Mouse (Mus musculus) natural killer cell, adult 2 months (primary cell): Measurements from ENCODE around the gene Uck2.

Experiments
- DNase-seq, 2 experiments: peaks; one replicate each; pipeline ENCODE4 v3.0.0; 2022; ENCODE audit warnings: low spot score in 2 of 2

Uck2 gene

DNA sequence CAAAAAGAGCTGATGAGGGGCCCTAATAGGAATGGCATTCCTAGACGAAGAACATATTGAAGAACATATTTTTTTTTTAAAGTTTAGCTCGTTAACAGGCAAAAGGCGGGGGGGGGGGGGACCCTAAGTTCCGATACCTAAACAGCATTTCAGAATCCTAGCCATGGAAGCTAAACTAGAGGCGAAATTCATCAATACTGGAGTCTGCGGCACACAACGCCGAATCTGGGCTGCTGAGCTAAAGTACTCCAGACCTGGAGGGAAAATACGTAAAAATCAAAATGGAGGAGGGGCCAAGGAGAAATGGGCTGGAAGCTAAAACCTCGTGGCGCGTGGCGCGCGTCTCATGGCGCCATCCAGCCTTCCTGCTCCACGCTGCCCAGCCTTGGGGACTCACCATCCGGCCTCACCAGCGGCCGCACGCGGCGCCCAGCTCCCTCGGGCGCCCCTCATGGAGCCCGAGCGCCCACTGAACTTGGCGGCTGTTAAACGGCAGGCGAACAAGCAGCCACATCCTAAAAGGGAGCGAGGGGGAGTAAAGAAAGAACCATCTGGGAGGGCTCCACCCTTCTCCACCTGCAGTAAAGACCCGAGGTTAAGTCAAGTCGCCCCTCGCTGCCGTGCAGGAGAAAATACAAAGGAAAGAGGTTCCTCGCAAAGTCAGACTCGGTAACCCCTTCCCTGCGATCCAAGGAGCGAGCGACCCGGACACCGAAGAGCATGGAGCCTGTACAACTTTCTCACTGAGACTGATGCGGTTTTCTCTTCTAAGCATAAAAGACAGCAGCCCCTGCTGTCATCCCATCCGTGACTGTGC is 1.5 kb downstream of the Uck2 start:
- DNase-seq: peak in 1 of 2 experiments; percentile 18

- DNase-seq: no peak
Observed at GRCm38 (mm10) chr1:167282768-167283167, 2.4 kb downstream of the Uck2 start.

GRCm38 (mm10) chr1:167282112-167282511 is 3.0 kb downstream of the Uck2 start:
- DNase-seq: no peak

- DNase-seq: no peak
Observed at GRCm38 (mm10) chr1:167280061-167280460, 5.1 kb downstream of the Uck2 start.

DNA sequence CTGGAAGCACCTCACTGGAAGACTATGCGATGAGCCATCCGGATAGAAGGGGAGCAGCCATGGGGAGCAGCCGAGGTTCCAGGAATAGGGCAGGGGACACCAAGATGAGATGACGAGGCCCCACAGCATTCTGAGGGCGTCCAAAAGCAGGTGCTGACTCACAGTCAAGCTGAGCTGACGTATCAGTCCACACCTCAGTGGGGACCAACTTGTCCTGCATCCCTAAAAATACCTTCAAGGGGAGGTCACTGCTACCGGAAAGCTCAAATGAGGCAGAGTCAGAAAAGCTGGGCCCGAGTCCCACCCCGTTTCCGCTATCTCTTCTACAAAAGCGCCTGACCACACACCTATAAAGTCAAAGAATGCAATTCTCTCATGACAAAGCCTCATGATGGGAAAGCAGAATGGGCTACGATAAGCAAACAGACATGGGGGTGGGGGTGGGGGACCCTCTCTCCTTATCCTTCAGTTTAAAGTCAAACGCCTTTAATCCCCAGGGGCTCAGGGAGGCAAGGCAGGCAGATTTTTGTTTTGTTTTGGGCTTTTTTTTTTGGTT is 5.9 kb downstream of the Uck2 start:
- DNase-seq: no peak

- DNase-seq: no peak
Observed at GRCm38 (mm10) chr1:167278395-167278794, 6.7 kb downstream of the Uck2 start.

DNA sequence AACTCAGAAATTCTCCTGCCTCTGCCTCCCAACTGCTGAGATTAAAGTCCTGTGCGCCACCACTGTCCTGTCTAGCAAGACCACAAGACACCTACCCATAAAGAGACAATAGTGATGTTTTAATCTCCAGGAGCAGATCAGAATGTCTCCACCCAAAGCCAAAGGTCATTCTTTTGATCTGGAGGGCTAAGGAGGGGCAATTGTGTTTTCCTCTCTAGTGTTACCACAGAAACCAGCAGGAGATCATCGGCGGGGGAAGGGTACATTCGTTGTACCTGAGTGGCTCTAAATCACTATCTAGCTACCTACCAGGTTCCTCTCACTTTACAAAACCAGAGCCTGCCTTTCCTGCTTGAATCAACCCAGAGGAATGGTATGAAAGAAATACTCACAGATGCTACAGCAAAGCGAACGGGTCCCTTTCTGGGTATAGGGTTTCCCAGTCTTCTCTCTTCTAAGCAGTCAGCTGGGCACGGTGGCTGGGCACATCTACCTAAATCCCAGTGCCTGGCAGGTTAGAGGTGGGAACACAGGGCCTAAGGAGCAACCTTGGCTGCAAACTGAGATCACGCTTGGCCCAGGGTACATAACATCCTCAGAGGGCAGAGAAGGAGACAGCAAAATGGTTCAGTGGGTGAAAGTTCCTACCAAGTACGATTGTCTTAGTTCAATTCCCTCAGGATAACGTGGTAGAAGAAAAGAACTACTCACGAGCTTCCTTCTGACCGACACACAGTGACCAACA is 10.3 kb downstream of the Uck2 start:
- no peak for DNase-seq

DNA sequence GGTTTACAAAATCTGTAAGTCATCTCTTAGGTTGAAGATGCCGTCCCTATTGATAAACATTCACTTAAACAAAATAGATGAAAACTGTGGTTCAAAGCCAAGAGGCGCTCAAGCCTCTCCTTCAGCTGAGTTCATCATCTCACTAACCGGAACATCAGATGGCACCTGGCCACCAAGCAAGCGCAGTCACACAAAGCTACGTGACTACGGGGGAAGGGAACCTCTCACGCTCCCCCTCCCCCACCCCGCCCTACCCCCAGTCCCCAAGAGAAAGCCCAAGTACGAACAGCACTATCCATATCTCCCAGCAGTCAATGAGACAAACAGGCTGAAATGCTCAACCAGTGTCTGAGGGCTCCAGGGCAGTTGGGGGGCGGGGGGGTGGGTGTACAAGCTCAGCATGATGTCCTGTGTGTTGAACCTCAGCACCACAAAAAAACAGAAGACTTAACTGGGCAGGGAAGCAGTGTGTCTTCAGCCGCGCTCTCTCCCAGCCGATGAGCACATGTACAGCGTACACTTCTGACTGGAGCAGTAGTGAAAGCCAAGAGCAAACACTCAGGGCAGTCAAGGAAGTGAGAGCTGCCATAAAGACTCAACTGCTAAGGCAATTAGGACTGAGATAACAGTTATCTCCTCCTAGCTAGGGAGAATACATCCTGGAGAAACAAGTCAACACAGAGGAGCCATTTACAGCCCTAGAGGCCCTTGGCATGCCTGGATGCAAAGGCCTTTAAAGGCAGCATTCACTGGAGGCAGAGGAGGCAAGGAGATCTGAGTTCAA is 11.5 kb downstream of the Uck2 start:
- DNase-seq: no peak

DNA sequence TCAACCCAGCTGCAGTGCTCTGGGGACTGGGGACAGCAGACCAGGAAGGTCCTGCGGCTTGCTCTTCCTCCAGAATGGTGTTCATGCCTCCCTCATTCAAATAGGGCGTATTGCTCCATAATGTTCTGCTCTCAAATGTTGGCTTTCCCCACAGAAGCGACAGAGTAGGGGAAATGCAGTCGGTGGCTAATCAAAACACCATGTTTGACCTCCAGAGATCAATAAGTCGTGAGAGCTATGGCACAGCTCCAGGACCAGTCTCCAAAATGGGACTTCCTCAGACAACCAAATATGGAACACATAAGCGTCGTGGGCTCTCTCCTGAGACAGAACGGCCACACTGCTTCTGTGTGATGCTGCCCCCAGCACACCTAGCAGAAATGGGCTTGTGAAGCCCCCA is 13.3 kb downstream of the Uck2 start:
- no peak for DNase-seq

DNA sequence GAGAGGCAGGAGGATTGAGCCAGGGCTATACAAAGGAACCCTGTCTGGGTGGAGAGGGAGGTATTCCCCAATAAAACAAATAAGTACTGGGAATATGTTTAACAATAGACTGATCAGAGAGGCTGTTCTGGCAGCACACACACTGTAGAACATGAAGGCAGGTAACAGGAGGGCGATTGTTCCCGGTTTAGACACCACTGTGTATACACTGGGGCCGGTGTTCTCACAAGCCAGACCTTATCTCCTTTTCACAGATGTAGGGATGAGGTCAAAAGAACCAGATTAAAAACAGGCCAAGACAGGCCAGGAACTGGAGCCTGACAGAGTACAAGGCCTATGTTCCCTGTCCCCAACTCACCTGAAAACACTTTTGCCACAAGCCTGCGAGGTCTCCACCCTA is 13.8 kb downstream of the Uck2 start:
- no peak for DNase-seq

DNA sequence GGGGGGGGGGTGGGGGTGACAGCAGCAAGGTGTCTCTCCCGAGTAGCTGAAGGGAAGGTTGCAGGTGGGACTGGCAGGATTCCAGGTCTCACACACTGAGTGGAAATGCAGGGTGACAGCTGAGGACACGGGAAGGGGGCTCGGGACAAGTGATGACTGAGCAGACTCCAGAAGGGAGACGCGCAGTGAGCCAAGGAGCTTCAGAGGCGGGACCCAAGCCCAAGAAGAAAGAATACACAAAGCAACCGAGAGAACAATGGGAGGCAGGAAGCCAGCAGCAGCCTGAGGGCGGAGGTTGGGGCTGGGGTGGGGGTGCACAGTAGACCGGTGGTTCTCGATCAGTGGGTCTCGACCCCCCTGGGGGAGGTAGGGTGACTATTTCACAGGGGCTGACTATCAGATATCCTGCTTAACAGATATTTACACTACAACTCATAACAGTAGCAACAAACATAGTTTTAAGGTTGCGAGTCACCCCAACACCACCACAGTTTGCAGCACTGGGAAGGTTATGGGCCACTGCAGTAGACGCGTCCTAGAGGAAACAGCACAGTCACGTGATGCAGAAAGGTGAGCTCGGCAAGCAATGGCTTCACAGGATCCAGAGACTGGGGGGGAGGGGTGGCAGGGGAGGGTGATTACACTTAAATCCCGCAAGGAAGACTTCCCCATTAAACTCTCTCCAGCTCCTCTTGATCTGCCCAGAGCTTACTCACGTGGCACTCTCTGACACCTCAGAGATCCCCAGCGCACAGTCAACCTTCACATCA is 14.6 kb downstream of the Uck2 start:
- no peak for DNase-seq

DNA sequence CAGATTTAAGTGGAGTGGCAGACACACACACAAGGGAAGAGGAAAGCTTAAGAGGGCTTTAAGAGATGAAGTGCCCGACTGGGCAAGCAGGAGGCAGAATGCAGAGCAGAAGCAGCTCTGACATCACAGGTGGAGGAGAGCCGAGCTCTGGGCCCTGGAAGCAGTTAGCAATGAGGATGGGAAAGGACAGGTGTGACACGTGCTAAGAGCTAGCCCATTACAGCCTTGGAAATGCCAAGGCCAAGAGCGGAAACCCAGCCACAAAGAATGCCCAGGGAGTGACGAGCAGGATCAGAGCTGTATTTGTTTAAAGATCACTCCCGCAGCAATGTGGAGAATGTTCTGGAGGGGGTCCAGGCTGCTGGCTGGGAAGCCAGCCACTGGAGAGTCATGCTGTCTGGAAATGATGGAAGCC is 15.3 kb downstream of the Uck2 start:
- no peak for DNase-seq

- DNase-seq: no peak
Observed at GRCm38 (mm10) chr1:167269350-167269811, 15.7 kb downstream of the Uck2 start.

- no peak for DNase-seq
Observed at GRCm38 (mm10) chr1:167268360-167269063, 16.6 kb downstream of the Uck2 start.

DNA sequence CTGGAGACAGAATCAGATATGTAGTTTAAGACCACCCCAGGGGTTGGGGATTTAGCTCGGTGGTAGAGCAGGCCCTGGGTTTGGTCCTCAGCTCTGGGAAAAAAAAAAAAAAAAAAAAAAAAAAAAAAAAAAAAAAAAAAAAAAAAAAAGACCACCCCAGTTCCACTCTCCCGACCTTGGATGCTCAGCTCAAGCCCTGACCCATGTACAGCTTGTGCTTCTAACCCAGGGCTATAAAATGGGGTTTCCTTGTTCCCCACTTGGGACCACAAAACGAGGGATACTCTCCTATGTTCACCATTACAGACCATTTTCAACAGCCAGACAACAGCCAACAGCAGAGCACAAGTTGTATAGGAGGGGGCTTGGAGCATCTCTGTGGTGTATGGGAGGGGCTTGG is 18.4 kb downstream of the Uck2 start:
- DNase-seq: no peak

- no peak for DNase-seq
Observed at GRCm38 (mm10) chr1:167265366-167265765, 19.8 kb downstream of the Uck2 start.

DNA sequence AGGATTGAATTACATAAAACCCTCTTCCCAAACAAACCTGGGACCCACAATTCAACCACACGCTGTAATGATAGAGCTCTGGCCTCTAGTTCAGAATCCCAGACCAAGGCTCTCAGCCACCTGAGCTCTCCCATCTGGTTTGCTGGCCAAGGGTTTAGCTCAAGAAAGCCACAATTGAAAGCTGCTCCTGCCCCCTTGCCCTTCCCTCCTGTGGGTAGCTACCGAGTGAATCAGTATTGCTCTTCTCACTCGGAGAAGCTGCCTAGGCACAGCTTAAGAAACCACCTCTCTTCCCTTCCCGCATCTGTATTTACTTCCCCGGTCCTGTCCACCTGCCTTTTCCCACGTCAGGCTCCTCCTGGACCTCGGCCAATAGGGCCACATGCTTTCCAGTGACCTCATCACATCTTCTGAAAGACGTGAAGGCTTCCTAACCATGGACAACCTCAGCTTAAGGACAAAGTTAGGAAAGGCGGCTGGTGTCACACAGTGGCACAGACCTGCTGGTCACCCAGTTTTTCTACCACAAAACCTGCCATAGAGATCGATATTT is 22.6 kb downstream of the Uck2 start:
- DNase-seq: no peak

GRCm38 (mm10) chr1:167261750-167262149 is 23.4 kb downstream of the Uck2 start:
- DNase-seq: no peak

- DNase-seq: no peak
Observed at GRCm38 (mm10) chr1:167259702-167260101, 25.4 kb downstream of the Uck2 start.

- DNase-seq: no peak
Observed at GRCm38 (mm10) chr1:167256724-167257302, 28.3 kb downstream of the Uck2 start.
